Comparison of ENCODE assay signal across 9 mouse cellular contexts in the genomic region with DNA sequence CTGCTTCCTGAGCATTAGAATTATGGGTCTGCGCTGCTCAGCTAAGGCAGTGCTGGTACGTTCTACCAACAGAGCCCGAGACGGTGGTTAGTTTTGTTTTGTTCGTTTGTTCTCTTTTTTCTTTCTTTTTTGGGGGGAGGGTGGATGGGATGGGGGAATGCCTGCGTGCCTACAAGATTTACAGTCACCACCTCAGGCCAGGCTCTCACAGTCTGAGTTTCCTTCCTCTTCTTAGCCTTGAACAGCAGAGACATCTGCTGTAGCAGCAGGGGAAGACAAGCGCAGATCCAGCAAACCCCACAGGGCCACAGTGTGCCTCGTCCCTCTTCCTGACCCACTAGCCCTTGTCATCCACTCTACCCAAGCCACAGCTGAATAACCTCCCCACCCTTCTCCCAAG. TPM values are rescaled to one million over a fixed set of nuclear protein-coding genes. Genes with fewer than 3 reads are reported as not detected.
DNase-seq lines count a peak whose midpoint lies in the region; ATAC-seq and TF ChIP-seq lines count a peak whose summit lies in the region.
"Had no signal": no experiment of that assay in that cellular context is flagged by ENCODE, and none has a peak within 500 bp of the region (broad histone marks: within the 10 kb centered on the region; RNA-seq: fewer than 3 reads in every experiment).

No protein-coding gene starts in this region.

- no peaks in the 10 kb centered on the region for H3K36me3 ChIP-seq in kidney, embryonic 16.5 days (ENCODE audit: insufficient read depth, low read length)
- H3K36me3 ChIP-seq: intestine, embryonic 15.5 days had no signal

- TF ChIP-seq CTCF in lung, adult 2 months (IDR thresholded peaks at IDR 0.05; ENCODE audit: insufficient read depth, low read length): peak; percentile 37
- peak; percentile 80 for TF ChIP-seq CTCF in bone marrow, adult 2 months (IDR thresholded peaks at IDR 0.05; ENCODE audit: control insufficient read depth, insufficient read depth, low read length)

- H3K9me3 ChIP-seq in kidney, embryonic 16.5 days (ENCODE audit: low read length): no peaks in the 10 kb centered on the region
- H3K9me3 ChIP-seq: intestine, embryonic 15.5 days had no signal

- peak overlapping the region; percentile 88 for H3K27ac ChIP-seq in bone marrow, adult 2 months (ENCODE audit: control insufficient read depth, insufficient read depth, low read depth, low read length, poor library complexity)
- H3K27ac ChIP-seq in kidney, embryonic 16.5 days (ENCODE audit: low read length): no peak overlapping the region
- H3K27ac ChIP-seq: intestine, embryonic 15.5 days had no signal

- DNase-seq in lung, adult 2 months: no peak
- no peak for DNase-seq in lung, postnatal 10 days
- peak; percentile 46 for DNase-seq in lung, postnatal 25 days (ENCODE audit: low spot score)
- peak; percentile 67 for DNase-seq in thymus, postnatal 14 days
- no peak for DNase-seq in retina, embryonic 14.5 days (ENCODE audit: low spot score)
- DNase-seq in kidney, adult 11 months: no peak

- 79% methylated on average over 8 of the region's 8 CpGs for WGBS in lung, adult 2 months
- WGBS in bone marrow, adult 2 months: 5% methylated on average over 8 of the region's 8 CpGs
- WGBS in kidney, embryonic 16.5 days: 85% methylated on average over 8 of the region's 8 CpGs

- H3K9ac ChIP-seq in kidney, embryonic 16.5 days (replicated peaks; ENCODE audit: low read length): no peak overlapping the region
- H3K9ac ChIP-seq: intestine, embryonic 15.5 days had no signal

- no peak overlapping the region for H3K4me3 ChIP-seq in lung, adult 2 months (replicated peaks; ENCODE audit: extremely low read depth, low read depth, low read length)
- H3K4me3 ChIP-seq in bone marrow, adult 2 months (replicated peaks; ENCODE audit: control insufficient read depth, low read depth, low read length): peak overlapping the region; percentile 26
- H3K4me3 ChIP-seq in kidney, embryonic 16.5 days (ENCODE audit: low read length): no peak overlapping the region
- H3K4me3 ChIP-seq: intestine, embryonic 15.5 days had no signal

- no peak for TF ChIP-seq POLR2A in lung, adult 2 months (IDR thresholded peaks at IDR 0.05; ENCODE audit: borderline replicate concordance, extremely low read depth, low read depth, low read length)
- no peak for TF ChIP-seq POLR2A in bone marrow, adult 2 months (IDR thresholded peaks at IDR 0.05; ENCODE audit: borderline replicate concordance, control insufficient read depth, low read depth, low read length)

- H3K27me3 ChIP-seq in kidney, embryonic 16.5 days (ENCODE audit: insufficient read depth, low read length): no peaks in the 10 kb centered on the region
- H3K27me3 ChIP-seq: intestine, embryonic 15.5 days had no signal

- ATAC-seq in kidney, embryonic 16.5 days (ENCODE audit: low FRiP score, low TSS enrichment): no peak
- ATAC-seq: intestine, embryonic 15.5 days had no signal

- no peaks in the 10 kb centered on the region; the same call in 1 of the 2 replicates for H3K4me1 ChIP-seq in lung, adult 2 months (ENCODE audit: control insufficient read depth, insufficient read depth, low read length)
- peaks cover 12% of the 10 kb centered on the region for H3K4me1 ChIP-seq in bone marrow, adult 2 months (ENCODE audit: control insufficient read depth, insufficient read depth, low read length)
- no peaks in the 10 kb centered on the region for H3K4me1 ChIP-seq in kidney, embryonic 16.5 days (ENCODE audit: insufficient read depth, low read length)
- H3K4me1 ChIP-seq: intestine, embryonic 15.5 days had no signal

- H3K4me2 ChIP-seq in kidney, embryonic 16.5 days (replicated peaks; ENCODE audit: low read depth, low read length): no peak overlapping the region
- H3K4me2 ChIP-seq: intestine, embryonic 15.5 days had no signal

RNA-seq across cellular contexts. Expression of a gene that starts 7.5 kb away (rescaled TPM):
- polyA plus RNA-seq in lung, adult 2 months (2012; rRNA removed): 140 and 143 TPM in 2 replicates
- 26.3 and 36.1 TPM in 2 replicates for polyA plus RNA-seq in bone marrow, adult 2 months (2011; ENCODE audit: insufficient read depth, insufficient read length, low replicate concordance, missing spikeins)
- polyA plus RNA-seq in kidney, embryonic 16.5 days (2015; fragmentation: Nextera tagmentation; extraction: Ambion mirVana): 90.3 and 91.7 TPM in 2 replicates

RNA-seq across cellular contexts. Expression of a gene that starts 7.7 kb away (rescaled TPM):
- 53.1 and 60.8 TPM in 2 replicates for polyA plus RNA-seq in lung, adult 2 months (2012; rRNA removed)
- polyA plus RNA-seq in bone marrow, adult 2 months (2011; ENCODE audit: insufficient read depth, insufficient read length, low replicate concordance, missing spikeins): 21.7 and 39.8 TPM in 2 replicates
- polyA plus RNA-seq in kidney, embryonic 16.5 days (2015; fragmentation: Nextera tagmentation; extraction: Ambion mirVana): 90.0 and 92.6 TPM in 2 replicates

RNA-seq across cellular contexts. Expression of a gene that starts 23.7 kb away (rescaled TPM):
- polyA plus RNA-seq in lung, adult 2 months (2012; rRNA removed): 0.37 and 0.86 TPM in 2 replicates
- polyA plus RNA-seq in bone marrow, adult 2 months (2011; ENCODE audit: insufficient read depth, insufficient read length, low replicate concordance, missing spikeins): 2.9 TPM in 1 of 2 replicates, not detected in the other
- 2.3 and 3.7 TPM in 2 replicates for polyA plus RNA-seq in kidney, embryonic 16.5 days (2015; fragmentation: Nextera tagmentation; extraction: Ambion mirVana)

RNA-seq across cellular contexts. Expression of a gene that starts 24.8 kb away (rescaled TPM):
- polyA plus RNA-seq in lung, adult 2 months (2012; rRNA removed): 15.5 and 15.8 TPM in 2 replicates
- polyA plus RNA-seq in bone marrow, adult 2 months (2011; ENCODE audit: insufficient read depth, insufficient read length, low replicate concordance, missing spikeins): 15.2 and 26.9 TPM in 2 replicates
- polyA plus RNA-seq in kidney, embryonic 16.5 days (2015; fragmentation: Nextera tagmentation; extraction: Ambion mirVana): 14.2 and 15.0 TPM in 2 replicates

RNA-seq across cellular contexts. Expression of a gene that starts 29.3 kb away (rescaled TPM):
- 51.7 and 53.4 TPM in 2 replicates for polyA plus RNA-seq in lung, adult 2 months (2012; rRNA removed)
- polyA plus RNA-seq in bone marrow, adult 2 months (2011; ENCODE audit: insufficient read depth, insufficient read length, low replicate concordance, missing spikeins): 19.1 and 40.8 TPM in 2 replicates
- 35.0 and 35.8 TPM in 2 replicates for polyA plus RNA-seq in kidney, embryonic 16.5 days (2015; fragmentation: Nextera tagmentation; extraction: Ambion mirVana)

Comparison
In these comparisons a context has a peak if more than half of its experiments do, and no peak if none do; other contexts are left out.
1. DNase-seq: peak in lung, postnatal 25 days (single experiment) and thymus, postnatal 14 days (single experiment); none in lung, adult 2 months (single experiment), lung, postnatal 10 days (single experiment), retina, embryonic 14.5 days (single experiment) and kidney, adult 11 months (single experiment).